Mouse (Mus musculus): Measurements from ENCODE around the gene S100a1. TPM values are rescaled to one million over a fixed set of nuclear protein-coding genes. Genes with fewer than 3 reads are reported as not detected.

Gene S100a1
- polyA plus RNA-seq, 1 experiment from 2014 or later = 59.3 TPM

GRCm38 (mm10) chr3:90461935-90462334, 52.3 kb downstream of the S100a1 start:
- ATAC-seq (ENCODE audit: low read depth) = no peak
- Histone ChIP-seq H3K9me3 (ENCODE audit: control insufficient read depth, low read length) (no peaks in the 10 kb centered on the region), H3K9ac (ENCODE audit: low read length) (no peak overlapping the region), H3K27me3 (ENCODE audit: control insufficient read depth, insufficient read depth, low read depth, low read length) (peaks cover 7% of the 10 kb centered on the region), H3K27ac (ENCODE audit: low read length) (no peak overlapping the region), H3K4me2 (ENCODE audit: low read depth, low read length) (no peak overlapping the region), H3K4me3 (ENCODE audit: low read length) (no peak overlapping the region), H3K4me1 (replicated peaks; ENCODE audit: control insufficient read depth, insufficient read depth, low read length) (peaks cover 7% of the 10 kb centered on the region), H3K36me3 (ENCODE audit: control insufficient read depth, insufficient read depth, low read length) (no peaks in the 10 kb centered on the region)
- WGBS = 79% methylated on average over 3 of the region's 3 CpGs

Other genes with a start within 250 kb of the S100a1 start
- gene Dennd4b, start 249.2 kb downstream of the S100a1 start, polyA plus RNA-seq (2015; fragmentation: Nextera tagmentation; extraction: Ambion mirVana) = 3.6 and 3.7 TPM in 2 replicates
- gene Gatad2b, start 221.2 kb downstream of the S100a1 start, polyA plus RNA-seq (2015; fragmentation: Nextera tagmentation; extraction: Ambion mirVana) = 11.3 and 11.4 TPM in 2 replicates
- gene Slc27a3, start 124.5 kb downstream of the S100a1 start, polyA plus RNA-seq (2015; fragmentation: Nextera tagmentation; extraction: Ambion mirVana) = 20.7 and 21.7 TPM in 2 replicates
- gene Ints3, start 80.8 kb downstream of the S100a1 start, polyA plus RNA-seq (2015; fragmentation: Nextera tagmentation; extraction: Ambion mirVana) = 28.7 and 28.8 TPM in 2 replicates
- 24.3 and 25.0 TPM in 2 replicates for gene Npr1, start 48.5 kb downstream of the S100a1 start, polyA plus RNA-seq (2015; fragmentation: Nextera tagmentation; extraction: Ambion mirVana)
- gene Ilf2, start 38.3 kb downstream of the S100a1 start, polyA plus RNA-seq (2015; fragmentation: Nextera tagmentation; extraction: Ambion mirVana) = 171 and 189 TPM in 2 replicates
- 86.4 and 88.5 TPM in 2 replicates for gene Snapin, start 23.4 kb downstream of the S100a1 start, polyA plus RNA-seq (2015; fragmentation: Nextera tagmentation; extraction: Ambion mirVana)
- 118 and 125 TPM in 2 replicates for gene Chtop, start 4.9 kb downstream of the S100a1 start, polyA plus RNA-seq (2015; fragmentation: Nextera tagmentation; extraction: Ambion mirVana)
- gene S100a13, start within 50 bp of the S100a1 start, polyA plus RNA-seq (2015; fragmentation: Nextera tagmentation; extraction: Ambion mirVana) = 59.1 and 63.3 TPM in 2 replicates
- 11.7 and 16.4 TPM in 2 replicates for gene S100a14, start 12.5 kb upstream of the S100a1 start, polyA plus RNA-seq (2015; fragmentation: Nextera tagmentation; extraction: Ambion mirVana)
- 241 and 257 TPM in 2 replicates for gene S100a16, start 22.9 kb upstream of the S100a1 start, polyA plus RNA-seq (2015; fragmentation: Nextera tagmentation; extraction: Ambion mirVana)
- 0.25 and 1.1 TPM in 2 replicates for gene S100a3, start 46.2 kb upstream of the S100a1 start, polyA plus RNA-seq (2015; fragmentation: Nextera tagmentation; extraction: Ambion mirVana)
- gene S100a2, start 75.9 kb upstream of the S100a1 start, polyA plus RNA-seq (2015; fragmentation: Nextera tagmentation; extraction: Ambion mirVana) = not detected in 2 replicates
- gene Gm42674, start 87.5 kb upstream of the S100a1 start, polyA plus RNA-seq (2015; fragmentation: Nextera tagmentation; extraction: Ambion mirVana) = not detected in 2 replicates
- 12.1 and 12.8 TPM in 2 replicates for gene S100a4, start 89.4 kb upstream of the S100a1 start, polyA plus RNA-seq (2015; fragmentation: Nextera tagmentation; extraction: Ambion mirVana)
- gene S100a5, start 94.1 kb upstream of the S100a1 start, polyA plus RNA-seq (2015; fragmentation: Nextera tagmentation; extraction: Ambion mirVana) = not detected in 2 replicates
- gene S100a6, start 98.5 kb upstream of the S100a1 start, polyA plus RNA-seq (2015; fragmentation: Nextera tagmentation; extraction: Ambion mirVana) = 184 and 203 TPM in 2 replicates
- gene S100a7a, start 139.6 kb upstream of the S100a1 start, polyA plus RNA-seq (2015; fragmentation: Nextera tagmentation; extraction: Ambion mirVana) = 0.11 and 0.21 TPM in 2 replicates
- gene S100a8, start 154.6 kb upstream of the S100a1 start, polyA plus RNA-seq (2015; fragmentation: Nextera tagmentation; extraction: Ambion mirVana) = 27.3 and 53.3 TPM in 2 replicates
- gene S100a9, start 181.3 kb upstream of the S100a1 start, polyA plus RNA-seq (2015; fragmentation: Nextera tagmentation; extraction: Ambion mirVana) = 13.1 and 32.2 TPM in 2 replicates
- gene Pglyrp4, start 212.5 kb upstream of the S100a1 start, polyA plus RNA-seq (2015; fragmentation: Nextera tagmentation; extraction: Ambion mirVana) = not detected in 2 replicates

Data from lung, embryonic 16.5 days (tissue).